Mouse (Mus musculus) heart, postnatal 0 days (tissue): ENCODE measurements around the gene Cdk8. TPM values are rescaled to one million over a fixed set of nuclear protein-coding genes. Genes with fewer than 3 reads are reported as not detected.

ENCODE experiments used
- ATAC-seq: fragments of 200-750 bp; cut with Nextera tagmentation; 2 replicates; pipeline ENCODE4 v1.8.0; 2017; ENCODE audit warnings: low read depth, moderate number of reproducible peaks, moderate library complexity; ENCODE audit not compliant: insufficient read depth
- DNase-seq: peaks from one replicate; pipeline ENCODE4 v3.0.0-alpha.2; 2016; ENCODE audit warnings: low spot score
- H3K27ac ChIP-seq: fragments of 300-500 bp; sonication (generic); 2 replicates; pipeline ENCODE4 v1.5.1; 2014; ENCODE audit warnings: low read depth, mild to moderate bottlenecking
- H3K27me3 ChIP-seq: fragments of 300-500 bp; sonication (generic); 2 replicates; pipeline ENCODE4 v1.6.1; 2014; ENCODE audit warnings: low read length, mixed read lengths; ENCODE audit not compliant: control insufficient read depth, insufficient read depth
- H3K36me3 ChIP-seq: fragments of 300-500 bp; sonication (generic); replicated peaks from 2 replicates; pipeline ENCODE4 v1.6.1; 2014; ENCODE audit warnings: low read length, mixed read lengths; ENCODE audit not compliant: control insufficient read depth, insufficient read depth
- H3K4me1 ChIP-seq: fragments of 300-500 bp; sonication (generic); 2 replicates; pipeline ENCODE4 v1.6.1; 2014; ENCODE audit warnings: antibody characterized with exemption; ENCODE audit not compliant: control insufficient read depth, insufficient read depth
- H3K4me2 ChIP-seq: fragments of 300-500 bp; sonication (generic); 2 replicates; pipeline ENCODE4 v1.6.1; 2014; ENCODE audit warnings: low read depth, mild to moderate bottlenecking, low read length, moderate library complexity
- H3K4me3 ChIP-seq: fragments of 300-500 bp; sonication (generic); 2 replicates; pipeline ENCODE4 v1.5.1; 2014; ENCODE audit warnings: low read depth, low read length
- H3K9ac ChIP-seq: fragments of 300-500 bp; sonication (generic); replicated peaks from 2 replicates; pipeline ENCODE4 v1.6.1; 2014; ENCODE audit warnings: low read depth, low read length, mixed read lengths
- H3K9me3 ChIP-seq: fragments of 300-500 bp; sonication (generic); replicated peaks from 2 replicates; pipeline ENCODE4 v1.6.1; 2016; ENCODE audit warnings: low read length; ENCODE audit not compliant: control insufficient read depth
- CTCF ChIP-seq: IDR thresholded peaks from 2 replicates; pipeline ENCODE4 v1.5.1; 2016; ENCODE audit warnings: antibody characterized with exemption, control low read depth, low read depth
- EP300 ChIP-seq: IDR thresholded peaks from 2 replicates; pipeline ENCODE4 v1.6.1; 2016; ENCODE audit warnings: antibody characterized with exemption, low read depth
- WGBS: fragments of 180-500 bp; shearing (Covaris S2); extraction: QIAGEN DNeasy Blood & Tissue Kit; methylation state at CpG from one replicate; pipeline ENCODE4 v1.1.7; 2014; 5-methylcytosine and 5-hydroxymethylcytosine counted together
- polyA plus RNA-seq: library from polyadenylated mRNA; unstranded; fragments of >200 nt; fragmentation: Nextera tagmentation; extraction: Ambion mirVana; gene quantifications from 2 replicates; pipeline ENCODE4 v1.2.1, GENCODE M21; 2015
- total RNA-seq: library from RNA; depleted of rRNA; stranded (reverse); fragments of >200 nt; gene quantifications from 2 replicates; pipeline ENCODE4 v1.2.3, GENCODE M21; 2014; ENCODE audit warnings: low replicate concordance

Gene Cdk8
- total and polyA plus RNA-seq, 2 experiments from 2014 or later: 6.2 to 23.6 TPM

- Histone ChIP-seq H3K4me2 (no peak overlapping the region), H3K36me3 (no peaks in the 10 kb centered on the region), H3K9ac (no peak overlapping the region), H3K9me3 (no peaks in the 10 kb centered on the region), H3K4me3 (no peak overlapping the region), H3K27ac (no peak overlapping the region), H3K27me3 (no peaks in the 10 kb centered on the region), H3K4me1 (peaks cover 18% of the 10 kb centered on the region)
- 63% methylated on average over 5 of the region's 5 CpGs for WGBS
- ATAC-seq (no peak), DNase-seq (no peak)
- no peak for TF ChIP-seq EP300
- TF ChIP-seq CTCF: no peak
Observed at GRCm38 (mm10) chr5:146253644-146254043, 22.6 kb downstream of the Cdk8 start.

DNA sequence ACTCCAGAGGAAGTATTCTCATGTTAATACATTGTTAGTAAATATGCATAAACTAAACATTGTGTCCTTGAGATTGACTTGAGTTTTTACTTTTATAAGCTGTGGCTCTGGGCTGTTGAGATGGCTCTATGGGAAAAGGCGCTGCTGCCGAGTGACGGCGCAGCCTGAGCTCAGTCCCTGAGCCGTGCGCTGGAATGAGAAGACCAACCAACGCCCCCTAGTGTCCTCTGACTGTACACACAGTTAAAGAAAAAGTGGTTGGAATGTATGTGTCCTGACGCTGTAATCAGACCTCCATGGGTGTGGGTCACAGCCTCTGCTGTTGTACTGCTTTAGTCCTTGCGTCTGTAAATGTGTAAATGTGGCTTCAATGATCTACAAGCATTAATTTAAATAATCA lies 29.0 kb downstream of the Cdk8 start:
- Histone ChIP-seq H3K36me3 (no peaks in the 10 kb centered on the region), H3K9me3 (no peaks in the 10 kb centered on the region), H3K27me3 (no peaks in the 10 kb centered on the region), H3K4me1 (no peaks in the 10 kb centered on the region), H3K4me3 (no peak overlapping the region), H3K4me2 (no peak overlapping the region), H3K27ac (no peak overlapping the region), H3K9ac (no peak overlapping the region)
- DNase-seq (peak; percentile 20), ATAC-seq (no peak)
- TF ChIP-seq EP300 (no peak), CTCF (peak; percentile 48)
- 41% methylated on average over 9 of the region's 9 CpGs for WGBS

DNA sequence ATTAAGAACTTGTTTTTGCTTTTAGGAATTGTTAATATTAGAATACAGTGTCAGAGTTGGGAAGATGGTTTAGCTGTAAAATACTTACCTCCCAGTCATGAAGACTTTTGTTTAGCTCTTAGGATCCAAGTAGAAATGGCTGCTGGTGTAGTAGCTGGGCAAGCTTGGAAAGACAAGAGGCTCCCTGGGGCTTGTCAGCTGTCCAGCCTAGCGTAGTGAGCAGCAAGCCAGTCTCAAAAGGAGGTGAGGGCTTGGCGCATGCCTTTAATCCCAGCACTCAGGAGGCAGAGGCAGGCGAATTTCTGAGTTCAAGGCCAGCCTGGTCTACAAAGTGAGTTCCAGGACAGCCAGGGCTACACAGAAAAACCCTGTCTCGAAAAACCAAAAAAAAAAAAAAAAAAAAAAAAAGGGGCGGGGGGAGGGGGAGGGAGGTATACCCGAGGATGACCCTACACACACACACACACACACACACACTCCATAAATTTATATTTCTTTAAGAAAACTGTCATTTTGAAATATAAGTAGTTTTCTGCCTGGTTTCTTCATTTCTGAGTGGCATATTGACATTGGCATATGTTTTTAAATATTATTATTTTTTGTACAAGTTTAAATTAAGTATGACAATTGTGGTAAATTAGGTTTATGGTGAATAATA lies 35.0 kb downstream of the Cdk8 start:
- H3K4me2 ChIP-seq: no peak overlapping the region
- H3K9ac ChIP-seq: no peak overlapping the region
- H3K9me3 ChIP-seq: no peaks in the 10 kb centered on the region
- H3K27me3 ChIP-seq: no peaks in the 10 kb centered on the region
- DNase-seq: no peak
- no peak for TF ChIP-seq CTCF
- TF ChIP-seq EP300: no peak
- no peaks in the 10 kb centered on the region for H3K4me1 ChIP-seq
- H3K4me3 ChIP-seq: no peak overlapping the region
- WGBS: 79% methylated on average over 5 of the region's 6 CpGs
- H3K27ac ChIP-seq: no peak overlapping the region
- H3K36me3 ChIP-seq: peaks cover 5% of the 10 kb centered on the region
- no peak for ATAC-seq

- DNase-seq (no peak), ATAC-seq (no peak)
- WGBS: 84% methylated on average over 7 of the region's 7 CpGs
- no peaks in the 10 kb centered on the region for H3K9me3 ChIP-seq
- no peaks in the 10 kb centered on the region for H3K27me3 ChIP-seq
- H3K4me1 ChIP-seq: no peaks in the 10 kb centered on the region
- TF ChIP-seq EP300: no peak
- peaks cover 14% of the 10 kb centered on the region for H3K36me3 ChIP-seq
- H3K9ac ChIP-seq: no peak overlapping the region
- H3K4me2 ChIP-seq: no peak overlapping the region
- H3K4me3 ChIP-seq: no peak overlapping the region
- H3K27ac ChIP-seq: no peak overlapping the region
Observed at GRCm38 (mm10) chr5:146267776-146268175, 36.7 kb downstream of the Cdk8 start.

- TF ChIP-seq EP300 (no peak), CTCF (no peak)
Observed at GRCm38 (mm10) chr5:146270593-146270992, 39.6 kb downstream of the Cdk8 start.

GRCm38 (mm10) chr5:146271662-146272061 lies 40.6 kb downstream of the Cdk8 start:
- Histone ChIP-seq H3K27me3 (no peaks in the 10 kb centered on the region), H3K9me3 (no peaks in the 10 kb centered on the region), H3K27ac (no peak overlapping the region), H3K9ac (no peak overlapping the region), H3K36me3 (peaks cover 33% of the 10 kb centered on the region), H3K4me1 (no peaks in the 10 kb centered on the region), H3K4me3 (no peak overlapping the region), H3K4me2 (no peak overlapping the region)
- 89% methylated on average over 5 of the region's 5 CpGs for WGBS
- TF ChIP-seq EP300 (no peak), CTCF (no peak)
- no peak for DNase-seq
- ATAC-seq: no peak

More at GRCm38 (mm10) chr5:146270593-146270992, 39.6 kb downstream of the Cdk8 start:
- no peak overlapping the region for H3K9ac ChIP-seq
- peaks cover 28% of the 10 kb centered on the region for H3K36me3 ChIP-seq
- no peaks in the 10 kb centered on the region for H3K9me3 ChIP-seq
- no peak for DNase-seq
- no peak overlapping the region for H3K4me2 ChIP-seq
- 88% methylated on average over 9 of the region's 9 CpGs for WGBS
- H3K4me1 ChIP-seq: no peaks in the 10 kb centered on the region
- no peak overlapping the region for H3K4me3 ChIP-seq
- ATAC-seq: no peak
- no peak overlapping the region for H3K27ac ChIP-seq
- no peaks in the 10 kb centered on the region for H3K27me3 ChIP-seq
